Mouse (Mus musculus) midbrain, embryonic 12.5 days (tissue): ENCODE results near the gene Gm436. TPM values are rescaled to one million over a fixed set of nuclear protein-coding genes. Genes with fewer than 3 reads are reported as not detected.

Experiments
- ATAC-seq: fragments of 200-750 bp; cut with Nextera tagmentation; 2 replicates; pipeline ENCODE4 v1.8.0; 2017; ENCODE audit warnings: low read depth, moderate TSS enrichment, moderate library complexity; ENCODE audit not compliant: low FRiP score
- H3K27ac ChIP-seq: fragments of 300-500 bp; sonication (generic); replicated peaks from 2 replicates; pipeline ENCODE4 v1.5.1; 2016; ENCODE audit warnings: mild to moderate bottlenecking
- H3K27me3 ChIP-seq: fragments of 300-500 bp; sonication (generic); 2 replicates; pipeline ENCODE4 v1.6.1; 2016; ENCODE audit warnings: mild to moderate bottlenecking
- H3K36me3 ChIP-seq: fragments of 300-500 bp; sonication (generic); 2 replicates; pipeline ENCODE4 v1.6.1; 2016
- H3K4me1 ChIP-seq: fragments of 300-500 bp; sonication (generic); 2 replicates; pipeline ENCODE4 v1.6.1; 2016
- H3K4me2 ChIP-seq: fragments of 300-500 bp; sonication (generic); replicated peaks from 2 replicates; pipeline ENCODE4 v1.6.1; 2016; ENCODE audit warnings: mild to moderate bottlenecking, moderate library complexity
- H3K4me3 ChIP-seq: fragments of 300-500 bp; sonication (generic); 2 replicates; pipeline ENCODE4 v1.5.1; 2016; ENCODE audit warnings: mild to moderate bottlenecking
- H3K9ac ChIP-seq: fragments of 300-500 bp; sonication (generic); replicated peaks from 2 replicates; pipeline ENCODE4 v1.6.1; 2016; ENCODE audit warnings: mild to moderate bottlenecking, moderate library complexity
- H3K9me3 ChIP-seq: fragments of 300-500 bp; sonication (generic); 2 replicates; pipeline ENCODE4 v1.6.1; 2016; ENCODE audit warnings: mild to moderate bottlenecking
- WGBS: fragments of 180-500 bp; shearing (Covaris S2); methylation state at CpG from one replicate; pipeline ENCODE4 v1.1.7; 2016; 5-methylcytosine and 5-hydroxymethylcytosine counted together
- polyA plus RNA-seq: library from polyadenylated mRNA; unstranded; fragments of >200 nt; fragmentation: Nextera tagmentation; extraction: Ambion mirVana; gene quantifications from 2 replicates; pipeline ENCODE4 v1.2.1, GENCODE M21; 2016

Gm436 gene
- polyA plus RNA-seq: not detected in 2 replicates

DNA sequence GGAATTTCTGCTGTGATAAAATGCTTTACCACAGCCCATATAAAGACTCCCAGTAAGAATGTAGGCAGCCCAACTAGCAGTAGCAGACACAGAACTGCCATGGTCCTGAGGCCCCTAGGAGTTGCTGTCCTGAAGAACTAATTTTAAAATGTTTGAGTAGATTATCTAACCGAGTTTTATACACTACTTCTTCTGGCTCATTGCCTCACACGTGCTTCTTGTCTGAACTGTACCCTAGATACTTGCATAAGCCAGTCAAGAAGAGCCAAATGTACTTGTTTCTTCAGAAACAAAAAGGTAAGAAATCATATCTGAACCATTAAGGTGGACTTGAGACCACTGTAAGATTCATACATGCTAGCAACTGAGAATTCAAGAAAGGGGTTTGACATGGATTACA, at the start of gene Gm436:
Gene Gm436 (minus strand): TSS at position 101 of the 400 bp plus-strand sequence.
- Histone ChIP-seq H3K27me3 (no peaks in the 10 kb centered on the region), H3K4me3 (no peak within 1 kb of the TSS), H3K4me2 (no peak within 1 kb of the TSS), H3K4me1 (no peaks in the 10 kb centered on the region), H3K9me3 (peaks cover 20% of the 10 kb centered on the region; the same call in 1 of the 2 replicates), H3K36me3 (no peaks in the 10 kb centered on the region), H3K27ac (no peak within 1 kb of the TSS), H3K9ac (no peak within 1 kb of the TSS)
- ATAC-seq: no peak
- 56% methylated on average over 2 of the region's 2 CpGs for WGBS

DNA sequence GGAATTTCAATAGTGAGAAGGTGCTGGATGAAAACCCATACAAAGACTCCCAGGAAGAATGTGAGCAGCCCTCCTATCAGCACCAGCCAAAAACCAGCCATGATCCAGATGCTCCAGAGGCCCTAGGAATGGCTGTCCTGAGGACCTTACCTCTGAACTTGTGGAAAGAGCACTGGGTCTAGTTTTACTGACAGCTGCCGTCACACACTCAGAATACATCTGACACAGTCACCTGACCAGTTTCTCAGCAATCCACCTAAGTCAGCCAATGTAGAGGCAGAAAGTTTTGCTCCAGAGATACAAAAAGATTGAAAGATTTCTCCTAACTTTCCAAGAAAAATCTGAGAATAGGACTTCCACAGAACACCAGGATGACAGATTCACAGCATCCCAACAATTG, 35.1 kb upstream of the Gm436 start, which contains the start of gene Gm13178:
Gene Gm13178 (minus strand): TSS at position 101 of the 400 bp plus-strand sequence.
- peaks cover 43% of the 10 kb centered on the region for H3K9me3 ChIP-seq
- no peak within 1 kb of the TSS for H3K27ac ChIP-seq
- H3K27me3 ChIP-seq: no peaks in the 10 kb centered on the region
- no peaks in the 10 kb centered on the region for H3K36me3 ChIP-seq
- H3K4me1 ChIP-seq: no peaks in the 10 kb centered on the region
- no peak within 1 kb of the TSS for H3K4me3 ChIP-seq
- WGBS: 96% methylated on average over 1 of the region's 1 CpGs
- H3K9ac ChIP-seq: no peak within 1 kb of the TSS
- no peak for ATAC-seq
- no peak within 1 kb of the TSS for H3K4me2 ChIP-seq

DNA sequence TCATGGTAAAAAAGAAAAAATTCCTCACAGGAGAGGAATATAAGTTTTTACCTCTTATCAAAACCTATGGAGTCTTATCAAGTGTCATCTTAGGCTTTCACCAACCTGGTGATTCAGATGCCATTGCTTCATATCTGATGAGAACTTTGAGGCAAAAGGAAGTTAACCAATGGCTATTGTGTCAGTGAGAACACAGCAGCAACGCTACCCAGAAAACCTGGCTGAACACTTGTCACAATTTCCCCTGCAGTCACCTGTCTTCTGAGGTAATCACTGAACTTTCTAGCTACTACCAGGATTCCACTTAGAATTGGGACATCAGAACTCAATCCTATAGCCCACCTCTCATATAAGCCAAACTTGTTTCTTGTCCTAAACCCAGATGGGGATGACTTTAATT, 33.5 kb upstream of the Gm436 start:
- H3K27ac ChIP-seq: no peak overlapping the region
- peaks cover 52% of the 10 kb centered on the region for H3K9me3 ChIP-seq
- WGBS: 84% methylated on average over 1 of the region's 1 CpGs
- no peaks in the 10 kb centered on the region for H3K4me1 ChIP-seq
- no peak overlapping the region for H3K4me2 ChIP-seq
- H3K27me3 ChIP-seq: no peaks in the 10 kb centered on the region
- no peak overlapping the region for H3K4me3 ChIP-seq
- no peak overlapping the region for H3K9ac ChIP-seq
- no peak for ATAC-seq
- H3K36me3 ChIP-seq: no peaks in the 10 kb centered on the region

DNA sequence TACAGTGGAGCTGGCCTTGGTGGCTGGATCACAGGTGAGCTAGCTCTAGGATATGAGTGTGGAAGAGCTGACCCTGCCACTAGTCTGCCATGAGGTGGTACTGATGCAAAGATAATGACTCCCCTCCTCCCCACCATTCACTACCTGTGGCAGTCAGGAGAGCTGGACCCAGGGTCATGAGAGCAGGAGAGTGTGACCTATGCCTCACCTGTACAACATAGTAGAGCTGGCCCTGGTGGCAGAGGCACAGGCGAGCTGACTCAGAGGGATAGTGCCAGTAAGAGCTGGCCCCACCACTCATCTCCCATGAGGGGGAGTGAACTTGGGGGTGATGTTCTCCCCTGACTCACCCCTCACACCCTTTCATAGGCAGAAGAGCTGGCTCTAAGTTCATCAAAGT, 32.1 kb upstream of the Gm436 start:
- peaks cover 50% of the 10 kb centered on the region for H3K9me3 ChIP-seq
- no peak overlapping the region for H3K4me2 ChIP-seq
- H3K27ac ChIP-seq: no peak overlapping the region
- no peaks in the 10 kb centered on the region for H3K27me3 ChIP-seq
- H3K4me1 ChIP-seq: no peaks in the 10 kb centered on the region
- H3K36me3 ChIP-seq: no peaks in the 10 kb centered on the region
- 93% methylated on average over 1 of the region's 1 CpGs for WGBS
- no peak overlapping the region for H3K4me3 ChIP-seq
- H3K9ac ChIP-seq: no peak overlapping the region
- no peak; the same call in 1 of the 2 replicates for ATAC-seq

DNA sequence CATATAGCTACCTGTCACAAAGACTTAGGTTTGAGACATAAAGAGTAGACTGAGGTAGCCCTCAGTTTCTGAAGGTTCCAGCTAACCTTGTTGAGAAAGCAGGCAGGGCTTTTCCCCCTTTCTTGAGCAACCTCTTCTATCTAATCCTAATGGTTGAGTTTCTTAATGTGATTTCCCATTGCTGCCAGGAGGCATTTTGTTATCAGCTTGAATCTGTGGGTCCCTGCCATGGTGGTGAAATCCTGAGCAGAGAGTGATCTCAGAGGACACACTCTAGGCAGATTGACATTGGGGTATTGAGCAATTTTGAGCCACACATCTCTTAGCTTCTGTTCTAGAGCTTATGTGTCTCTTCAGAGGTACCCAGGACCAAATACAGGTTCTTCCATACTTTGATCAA, 47.9 kb downstream of the Gm436 start:
- H3K9me3 ChIP-seq: peaks cover 45% of the 10 kb centered on the region
- no peak overlapping the region for H3K4me2 ChIP-seq
- no peak for ATAC-seq

More for the DNA sequence above, 47.9 kb downstream of the Gm436 start:
- Histone ChIP-seq H3K4me1 (no peaks in the 10 kb centered on the region), H3K27me3 (no peaks in the 10 kb centered on the region), H3K4me3 (no peak overlapping the region), H3K27ac (no peak overlapping the region), H3K9ac (no peak overlapping the region), H3K36me3 (no peaks in the 10 kb centered on the region)

Other genes with a start within 250 kb of the Gm436 start
- not detected in 2 replicates for gene 1700012P22Rik, start 247.6 kb downstream of the Gm436 start, polyA plus RNA-seq
- gene Gm9944, start 233.1 kb downstream of the Gm436 start, polyA plus RNA-seq: not detected in 2 replicates
- gene Aadacl3, start 222.6 kb downstream of the Gm436 start, polyA plus RNA-seq: not detected in 2 replicates
- not detected in 2 replicates for gene 9430007A20Rik, start 166.5 kb downstream of the Gm436 start, polyA plus RNA-seq
- not detected in 2 replicates for gene Gm13124, start 121.2 kb downstream of the Gm436 start, polyA plus RNA-seq
- not detected in 2 replicates for gene Aadacl4, start 72.7 kb downstream of the Gm436 start, polyA plus RNA-seq
- not detected in 2 replicates for gene Gm13178, start 35.0 kb upstream of the Gm436 start, polyA plus RNA-seq
- gene Gm438, start 100.2 kb upstream of the Gm436 start, polyA plus RNA-seq: not detected in 2 replicates
- gene Dhrs3, start 206.5 kb upstream of the Gm436 start, polyA plus RNA-seq: 9.8 and 13.6 TPM in 2 replicates